Mouse (Mus musculus) CH12.LX (cell line): ENCODE measurements around the gene Hist1h4a.

Experiments used
- BHLHE40 ChIP-seq: IDR thresholded peaks from 2 replicates; pipeline ENCODE4 v1.6.1; 2011; ENCODE audit warnings: mild to moderate bottlenecking, low read depth, low read length, improper control_type of control experiment
- CHD2 ChIP-seq: IDR thresholded peaks from 2 replicates; pipeline ENCODE4 v1.6.1; 2011; ENCODE audit warnings: low read length, improper control_type of control experiment
- CTCF ChIP-seq, 2 experiments: IDR thresholded peaks in 1 of 2; conservative IDR thresholded peaks in 1 of 2; 2 replicates each; pipeline ENCODE4 v1.5.1; 2011 to 2012; ENCODE audit warnings: low read depth in 2 of 2, low read length in 2 of 2, improper control_type of control experiment in 1 of 2, inconsistent platforms in 1 of 2, mild to moderate bottlenecking in 1 of 2, moderate library complexity in 1 of 2
- EP300 ChIP-seq: IDR thresholded peaks from 2 replicates; pipeline ENCODE4 v1.6.1; 2011; ENCODE audit warnings: low read length, improper control_type of control experiment
- KAT2A ChIP-seq: IDR thresholded peaks from 2 replicates; pipeline ENCODE4 v1.6.1; 2012; ENCODE audit warnings: low read length, improper control_type of control experiment, inconsistent platforms; ENCODE audit not compliant: insufficient replicate concordance
- MAFK ChIP-seq: IDR thresholded peaks from 2 replicates; pipeline ENCODE4 v1.6.1; 2011; ENCODE audit warnings: low read length, improper control_type of control experiment; ENCODE audit not compliant: insufficient replicate concordance
- MAX ChIP-seq: IDR thresholded peaks from 2 replicates; pipeline ENCODE4 v1.6.1; 2011; ENCODE audit warnings: low read length, improper control_type of control experiment
- MXI1 ChIP-seq: IDR thresholded peaks from 2 replicates; pipeline ENCODE4 v1.6.1; 2011; ENCODE audit warnings: mild to moderate bottlenecking, low read depth, low read length, improper control_type of control experiment
- POLR2AphosphoS2 ChIP-seq: IDR thresholded peaks from 2 replicates; pipeline ENCODE4 v1.6.1; 2011; ENCODE audit warnings: low read depth, low read length, improper control_type of control experiment
- RAD21 ChIP-seq: IDR thresholded peaks from 2 replicates; pipeline ENCODE4 v1.6.1; 2011; ENCODE audit warnings: low read depth, mild to moderate bottlenecking, low read length, improper control_type of control experiment, moderate library complexity
- SIN3A ChIP-seq: IDR thresholded peaks from 2 replicates; pipeline ENCODE4 v1.6.1; 2012; ENCODE audit warnings: low read length, improper control_type of control experiment, inconsistent platforms
- ZMIZ1 ChIP-seq: IDR thresholded peaks from 2 replicates; pipeline ENCODE4 v1.6.1; 2012; ENCODE audit warnings: low read depth, mild to moderate bottlenecking, inconsistent platforms, low read length, improper control_type of control experiment
- ZNF384 ChIP-seq: IDR thresholded peaks from 2 replicates; pipeline ENCODE4 v1.6.1; 2012; ENCODE audit warnings: low read depth, low read length, improper control_type of control experiment, inconsistent platforms

GRCm38 (mm10) chr13:23778339-23778738, 17.3 kb upstream of the Hist1h4a start:
- TF ChIP-seq CTCF (conservative IDR thresholded peaks at IDR 0.05 in 1 of 2, IDR thresholded peaks at IDR 0.05 in 1 of 2; ENCODE audit: low read depth in 2 of 2, low read length in 2 of 2) (no peak), BHLHE40 (no peak), POLR2AphosphoS2 (no peak), RAD21 (no peak), CHD2 (no peak), MAX (no peak), EP300 (no peak), SIN3A (no peak), ZMIZ1 (no peak), MXI1 (no peak), KAT2A (no peak), ZNF384 (no peak), MAFK (no peak)
